Mouse (Mus musculus): ENCODE results near the gene Rhox7b. TPM values are rescaled to one million over a fixed set of nuclear protein-coding genes. Genes with fewer than 3 reads are reported as not detected.

The Rhox7b gene
- polyA plus RNA-seq, 1 experiment from 2014 or later = not detected

Other genes with a start within 250 kb of the Rhox7b start
- not detected in 2 replicates for gene Rhox4g, start 245.9 kb downstream of the Rhox7b start, polyA plus RNA-seq (2014; fragmentation: Nextera tagmentation; extraction: Ambion mirVana)
- not detected in 2 replicates for gene Rhox3h, start 228.5 kb downstream of the Rhox7b start, polyA plus RNA-seq (2014; fragmentation: Nextera tagmentation; extraction: Ambion mirVana)
- gene Rhox2h, start 224.0 kb downstream of the Rhox7b start, polyA plus RNA-seq (2014; fragmentation: Nextera tagmentation; extraction: Ambion mirVana) = not detected in 2 replicates
- 1.8 and 2.1 TPM in 2 replicates for gene Rhox5, start 92.4 kb downstream of the Rhox7b start, polyA plus RNA-seq (2014; fragmentation: Nextera tagmentation; extraction: Ambion mirVana)
- gene Rhox6, start 70.3 kb downstream of the Rhox7b start, polyA plus RNA-seq (2014; fragmentation: Nextera tagmentation; extraction: Ambion mirVana) = not detected in 2 replicates
- gene Rhox7a, start 65.5 kb downstream of the Rhox7b start, polyA plus RNA-seq (2014; fragmentation: Nextera tagmentation; extraction: Ambion mirVana) = not detected in 2 replicates
- gene Rhox8, start 18.3 kb downstream of the Rhox7b start, polyA plus RNA-seq (2014; fragmentation: Nextera tagmentation; extraction: Ambion mirVana) = not detected in 2 replicates
- not detected in 2 replicates for gene Rhox9, start 4.5 kb upstream of the Rhox7b start, polyA plus RNA-seq (2014; fragmentation: Nextera tagmentation; extraction: Ambion mirVana)
- not detected in 2 replicates for gene Btg1-ps1, start 121.6 kb upstream of the Rhox7b start, polyA plus RNA-seq (2014; fragmentation: Nextera tagmentation; extraction: Ambion mirVana)
- not detected in 2 replicates for gene Btg1-ps2, start 145.9 kb upstream of the Rhox7b start, polyA plus RNA-seq (2014; fragmentation: Nextera tagmentation; extraction: Ambion mirVana)
- not detected in 2 replicates for gene Rhox10, start 169.2 kb upstream of the Rhox7b start, polyA plus RNA-seq (2014; fragmentation: Nextera tagmentation; extraction: Ambion mirVana)
- not detected in 2 replicates for gene Rhox11, start 187.9 kb upstream of the Rhox7b start, polyA plus RNA-seq (2014; fragmentation: Nextera tagmentation; extraction: Ambion mirVana)
- gene Rhox12, start 213.7 kb upstream of the Rhox7b start, polyA plus RNA-seq (2014; fragmentation: Nextera tagmentation; extraction: Ambion mirVana) = not detected in 2 replicates
- not detected in 2 replicates for gene Rhox13, start 224.0 kb upstream of the Rhox7b start, polyA plus RNA-seq (2014; fragmentation: Nextera tagmentation; extraction: Ambion mirVana)